Mouse (Mus musculus) lung, postnatal 10 days (tissue): ENCODE results near the gene Psmc3.
"Not testable (repeated sequence)": the region's sequence is repeated elsewhere in the genome, so short reads cannot be mapped to it uniquely, and the experiment has no call there.

ENCODE experiments used
- DNase-seq: peaks from one replicate; pipeline ENCODE4 v3.0.0; 2021

Gene Psmc3

DNA sequence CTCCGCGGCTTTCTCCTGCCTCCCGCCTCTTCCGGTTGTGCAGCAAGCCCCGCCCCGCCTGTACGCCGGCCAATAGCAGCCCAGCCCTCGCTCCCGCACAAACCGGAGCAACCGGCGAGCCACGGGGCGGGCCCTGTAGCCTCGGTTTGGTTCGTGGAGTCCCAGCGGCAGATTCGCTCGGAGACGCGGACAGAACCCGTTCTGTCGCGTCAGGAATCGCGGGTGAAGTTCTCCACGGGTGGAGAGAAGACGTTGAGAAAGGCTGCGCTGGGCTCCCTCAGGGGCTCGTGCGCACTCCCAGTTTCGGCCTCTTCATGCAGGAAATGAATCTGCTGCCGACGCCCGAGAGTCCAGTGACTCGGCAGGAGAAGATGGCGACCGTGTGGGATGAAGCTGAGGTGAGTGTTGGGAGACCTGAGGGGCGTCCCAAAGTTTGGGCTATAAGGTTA lies at the start of gene Psmc3:
Gene Psmc3 (plus strand): TSS at position 76 of the 449 bp plus-strand sequence.
- DNase-seq, result peak; percentile 99

DNA sequence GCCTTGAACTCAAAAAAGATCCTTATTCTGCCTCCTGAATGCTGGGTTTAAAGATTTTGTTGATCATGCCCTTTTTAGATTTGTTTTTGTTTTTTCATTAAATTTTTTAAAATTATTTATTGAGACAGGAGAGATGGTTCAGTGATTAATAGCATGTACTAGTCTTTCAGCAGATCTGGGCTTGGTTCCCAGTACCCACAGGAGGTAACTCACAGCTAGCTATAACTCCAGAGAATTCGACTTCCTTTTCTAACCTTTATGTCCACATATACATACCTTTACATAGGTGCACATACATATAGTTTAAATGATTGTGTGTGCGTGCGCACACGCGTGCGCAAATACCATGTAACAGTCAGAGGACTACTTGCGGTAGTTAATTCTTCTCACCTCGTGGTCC lies 45.3 kb upstream of the Psmc3 start:
- no peak for DNase-seq

DNA sequence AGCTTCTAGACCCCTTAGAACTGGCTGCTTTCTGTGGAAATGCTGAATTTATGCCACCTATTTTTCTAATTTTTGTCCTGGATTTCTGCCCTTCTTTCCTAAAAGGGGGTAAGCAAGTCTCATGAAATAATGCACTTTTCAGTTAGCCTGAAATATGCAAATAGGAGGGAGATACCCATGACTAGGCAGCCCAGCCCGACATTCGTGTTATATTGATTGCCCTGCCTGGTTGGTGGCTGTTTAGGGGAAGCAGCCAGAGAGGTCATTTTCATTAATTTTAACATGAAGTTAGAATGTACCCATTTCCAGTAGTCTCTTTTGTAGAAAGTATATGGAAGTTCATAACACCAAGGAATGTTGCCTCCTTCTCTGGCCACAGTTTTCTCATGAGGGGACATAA lies 39.9 kb upstream of the Psmc3 start:
- DNase-seq, result no peak

DNA sequence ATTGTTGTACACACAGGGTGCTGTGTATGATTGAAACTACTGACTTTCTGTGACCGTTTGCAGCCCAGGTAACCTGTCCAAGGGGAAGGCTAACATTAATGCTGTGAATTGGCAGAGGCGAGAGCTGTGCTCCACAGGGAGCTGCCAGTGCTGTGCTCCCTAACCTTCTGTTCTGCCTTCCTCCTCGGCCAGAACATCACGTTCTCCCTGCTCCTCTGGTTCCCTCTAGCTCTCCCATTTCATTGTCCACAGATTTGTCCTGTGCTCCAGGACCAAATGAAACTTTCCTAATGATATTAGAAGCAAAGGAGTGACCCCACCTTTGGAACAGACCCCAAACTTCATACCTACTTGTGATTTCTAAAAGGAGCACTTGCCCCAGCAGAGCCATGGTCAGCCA lies 38.4 kb upstream of the Psmc3 start:
- DNase-seq, result no peak

DNA sequence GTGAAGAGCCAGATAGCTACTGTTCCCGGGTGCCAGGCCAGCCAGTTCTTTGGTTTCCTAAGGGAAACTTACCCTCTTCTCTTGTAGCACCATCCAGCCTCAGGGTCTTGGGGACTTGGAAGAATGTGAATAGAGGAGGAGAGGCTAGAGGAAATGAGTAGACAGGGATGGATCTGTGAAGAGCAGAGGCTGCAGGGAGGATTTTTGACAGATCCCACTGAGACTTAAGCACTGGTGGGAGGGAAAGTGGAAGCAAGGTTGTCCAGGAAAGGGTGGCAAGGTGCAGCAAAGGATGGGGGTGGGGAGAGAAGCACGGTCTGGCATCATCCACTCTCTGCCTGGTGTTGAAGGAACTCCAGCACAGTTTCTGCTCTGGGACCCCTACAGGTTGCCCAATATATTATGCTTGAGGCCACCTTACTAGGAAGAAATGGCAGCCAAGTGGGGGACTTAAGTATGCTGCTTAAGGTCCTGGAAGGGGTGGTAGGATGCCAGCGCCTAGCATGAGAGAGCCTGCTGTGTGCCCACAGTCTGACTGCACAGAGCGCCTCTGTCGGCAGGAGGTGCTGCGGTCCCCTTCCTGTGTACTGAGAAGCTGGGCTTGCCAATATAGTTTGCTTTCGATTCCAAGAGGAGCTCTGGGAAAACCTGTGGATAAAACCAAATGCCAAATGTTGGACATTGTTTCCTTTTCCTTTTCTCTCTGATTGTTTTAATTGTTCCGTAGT lies 35.6 kb upstream of the Psmc3 start:
- DNase-seq, result peak; percentile 35

DNA sequence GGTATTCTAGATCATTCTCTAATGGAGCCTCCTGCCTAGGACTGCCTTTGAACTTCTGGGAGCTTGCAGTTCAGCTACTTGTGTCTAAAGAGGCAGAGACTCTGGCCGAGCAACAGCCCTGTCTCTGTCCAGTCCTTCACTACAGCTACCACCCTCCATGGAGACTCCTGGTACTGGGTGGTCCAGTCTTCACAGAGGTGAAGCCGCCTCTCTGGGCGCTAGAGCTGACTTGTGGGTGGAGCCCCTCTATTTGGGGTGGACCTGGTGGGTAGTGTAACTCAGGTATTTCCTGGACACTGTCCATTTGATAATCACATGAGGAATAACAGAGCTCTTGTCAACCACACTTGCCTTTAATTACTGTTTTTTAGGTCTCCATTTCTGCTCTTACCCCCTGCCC lies 33.9 kb upstream of the Psmc3 start:
- no peak for DNase-seq

DNA sequence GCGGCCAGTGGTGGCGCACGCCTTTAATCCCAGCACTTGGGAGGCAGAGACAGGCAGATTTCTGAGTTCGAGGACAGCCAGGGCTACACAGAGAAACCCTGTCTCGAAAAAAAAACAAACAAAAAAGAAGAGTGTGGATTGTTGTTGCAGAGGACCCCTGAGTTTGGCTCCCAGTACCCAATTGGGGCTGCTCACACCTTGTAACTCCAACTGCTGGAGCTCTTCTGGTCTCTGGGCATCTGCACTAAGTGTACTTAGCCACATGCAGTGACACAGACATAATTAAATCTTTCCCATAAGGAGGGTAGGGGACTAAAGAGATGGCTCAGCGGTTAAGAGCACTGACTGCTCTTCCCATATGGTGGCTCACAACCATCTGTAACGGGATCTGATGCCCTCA lies 31.5 kb upstream of the Psmc3 start:
- not testable (repeated sequence) for DNase-seq

DNA sequence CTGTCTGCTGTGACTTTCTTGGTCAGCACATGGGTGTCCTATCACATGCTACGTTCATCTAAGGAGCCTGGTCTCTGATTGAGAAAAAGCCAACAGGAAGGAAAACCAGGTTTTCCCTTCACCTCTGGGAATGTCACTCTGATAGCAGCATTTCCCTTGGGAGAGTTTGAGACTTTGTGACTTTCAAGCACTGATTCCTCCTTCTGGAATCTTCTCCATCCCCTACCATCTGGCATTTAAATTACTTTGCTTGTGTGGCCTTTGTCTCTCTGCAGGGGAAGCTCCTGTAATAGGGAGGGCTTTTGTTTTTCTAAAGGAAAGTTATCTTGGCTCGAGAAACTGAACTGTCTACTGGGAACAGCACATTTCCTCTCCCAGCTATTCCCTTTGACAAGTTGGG lies 30.7 kb upstream of the Psmc3 start:
- no peak for DNase-seq

DNA sequence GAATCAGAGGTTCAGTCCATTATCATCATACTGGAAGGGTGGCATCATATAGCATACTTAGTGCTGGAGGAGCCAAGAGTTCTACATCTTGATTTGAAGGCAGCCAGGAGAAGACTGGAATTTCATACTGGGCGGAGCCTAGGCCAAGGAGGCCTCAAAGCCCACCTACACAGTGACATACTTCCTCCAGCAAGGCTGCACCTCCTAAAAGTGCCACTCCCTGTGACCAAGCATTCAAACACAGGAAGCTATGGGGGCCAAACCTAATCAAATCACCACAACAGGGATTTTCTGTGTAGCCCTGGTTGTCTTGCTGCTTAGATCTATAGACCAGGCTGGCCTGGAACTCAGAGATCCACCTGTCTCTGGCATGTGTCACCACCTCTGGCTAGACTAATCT lies 29.9 kb upstream of the Psmc3 start:
- DNase-seq, result no peak

DNA sequence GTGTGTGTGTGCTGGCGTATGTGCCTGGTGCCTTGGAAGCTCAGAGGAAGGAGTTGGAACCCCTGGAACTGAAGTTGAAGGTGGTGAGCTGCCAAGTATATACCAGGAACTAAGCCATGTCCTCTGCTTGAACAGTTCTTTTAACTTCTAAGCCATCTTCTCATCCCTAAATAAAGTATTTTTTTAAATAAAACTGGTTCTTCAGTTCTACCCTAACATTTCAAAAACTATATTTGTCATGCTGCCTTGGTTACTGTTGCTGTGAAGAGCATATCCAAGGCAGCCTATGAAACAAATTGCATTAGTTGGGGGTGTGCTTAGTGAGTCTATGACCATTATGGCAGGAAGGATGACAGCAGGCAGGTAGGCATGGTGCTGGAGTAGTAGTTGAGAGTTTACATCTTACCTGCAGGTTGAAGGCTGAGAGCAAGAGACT lies 28.7 kb upstream of the Psmc3 start:
- DNase-seq, result no peak

DNA sequence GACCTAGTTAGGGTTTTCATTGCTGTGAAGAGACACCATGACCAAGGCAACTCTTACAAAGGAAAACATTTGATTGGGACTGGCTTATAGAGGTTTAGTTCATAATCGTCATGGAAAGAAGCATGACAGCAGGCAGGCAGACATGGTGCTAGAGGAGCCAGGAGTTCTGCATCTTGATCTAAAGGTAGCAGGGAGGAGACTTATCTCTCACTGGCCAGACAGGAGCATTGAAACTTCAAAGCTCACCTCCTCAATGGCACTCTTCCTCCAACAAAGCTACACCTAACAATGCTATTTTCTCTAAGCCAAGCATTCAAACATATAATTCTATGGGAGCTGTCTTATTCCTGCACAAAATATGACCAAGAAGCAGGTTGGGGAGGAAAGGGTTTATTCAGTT lies 27.3 kb upstream of the Psmc3 start:
- no peak for DNase-seq

DNA sequence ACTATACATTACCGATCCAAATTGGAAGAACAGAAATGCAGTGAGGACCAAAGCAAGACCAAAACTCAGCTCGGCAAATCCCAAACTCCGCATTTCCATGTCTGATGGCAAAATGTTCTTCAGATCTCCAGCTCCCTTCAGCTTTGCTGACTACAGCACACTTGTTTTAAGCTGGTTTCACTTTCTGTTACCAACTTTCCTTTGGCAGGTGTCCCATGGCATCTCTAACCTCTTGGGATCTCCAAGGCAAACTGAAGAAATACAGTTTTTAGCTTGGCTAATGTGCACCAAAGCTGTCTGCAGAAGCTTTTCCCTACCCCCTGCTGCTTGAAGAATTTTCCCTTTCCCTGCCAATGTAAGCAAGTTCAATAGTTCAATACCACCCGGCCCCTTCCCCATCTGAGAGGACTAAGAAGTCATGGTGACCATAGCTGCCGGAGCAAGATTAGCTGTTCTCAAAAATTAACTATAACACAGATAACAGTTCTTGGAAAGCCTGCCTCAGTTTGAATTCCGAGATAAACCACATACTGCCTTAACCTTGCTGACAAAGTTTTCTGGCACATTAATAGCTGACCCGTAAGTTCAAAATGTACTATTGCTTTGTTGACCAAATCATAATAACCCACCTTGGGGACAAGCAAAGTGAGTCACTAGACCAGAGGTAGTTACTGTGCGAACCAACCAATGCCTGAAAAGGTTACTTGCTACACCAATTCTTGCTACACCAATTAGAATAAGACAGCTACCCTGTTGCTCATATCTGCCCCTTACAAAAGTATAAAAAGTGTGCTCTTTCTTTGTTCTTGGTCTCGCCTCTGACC lies 26.2 kb upstream of the Psmc3 start:
- DNase-seq, result peak; percentile 45

DNA sequence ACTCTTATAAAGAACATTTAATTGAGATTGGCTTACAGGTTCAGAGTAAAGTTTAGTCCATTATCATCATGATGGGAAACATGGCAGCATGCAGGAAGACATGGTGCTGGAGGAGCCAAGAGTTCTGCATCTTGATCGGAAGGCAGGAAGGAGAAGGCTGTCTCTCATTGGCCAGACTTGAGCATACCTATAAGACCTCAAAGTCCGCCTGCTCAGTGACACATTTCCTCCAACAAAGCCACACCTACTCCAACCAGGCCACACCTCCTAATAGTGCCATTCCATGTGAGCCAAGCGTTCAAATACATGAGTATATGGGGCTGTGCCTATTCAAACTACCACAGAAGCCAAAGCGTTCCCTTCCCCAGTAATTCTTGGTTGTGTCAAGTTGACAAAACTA lies 22.6 kb upstream of the Psmc3 start:
- no peak for DNase-seq

DNA sequence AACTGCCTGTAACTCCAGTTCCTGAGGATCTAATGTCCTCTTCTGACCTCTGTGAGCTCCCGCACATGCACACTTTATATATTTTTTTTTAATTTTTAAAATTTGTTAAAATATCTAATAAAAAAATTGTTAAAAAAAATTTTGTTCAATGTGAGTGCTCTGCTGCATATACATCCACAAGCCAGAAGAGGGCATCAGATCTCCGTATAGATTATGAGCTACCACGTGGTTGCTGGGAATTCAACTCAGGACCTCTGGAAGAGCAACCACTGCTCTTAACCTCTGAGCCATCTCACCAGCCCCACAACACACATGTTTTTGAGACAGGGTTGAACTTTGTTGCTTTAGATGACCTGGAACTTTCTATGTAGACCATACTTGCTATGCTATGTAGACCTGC lies 20.8 kb upstream of the Psmc3 start:
- no peak for DNase-seq

DNA sequence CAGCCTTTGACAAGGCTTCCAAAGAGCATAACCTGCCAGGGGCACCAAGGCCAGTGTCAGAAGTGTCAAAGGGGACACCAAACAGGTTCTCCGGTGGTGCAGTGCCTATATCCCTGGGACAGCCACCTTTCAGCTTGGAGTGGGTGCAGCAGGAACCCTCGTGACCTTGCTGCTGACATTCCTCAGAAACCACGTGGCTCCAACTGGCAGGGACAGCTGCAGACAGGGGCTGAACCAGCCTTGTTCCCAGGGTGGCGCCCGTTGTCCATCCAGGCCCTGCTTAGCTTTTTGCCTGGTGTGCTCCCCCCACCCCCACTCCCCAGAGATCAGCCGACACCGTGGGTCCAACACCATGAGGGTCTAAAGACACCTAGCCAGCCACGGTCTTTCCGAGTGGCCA lies 18.4 kb upstream of the Psmc3 start, which contains the start of gene Rapsn:
Gene Rapsn (plus strand): TSS at position 236 of the 400 bp plus-strand sequence.
- peak; percentile 52 for DNase-seq

DNA sequence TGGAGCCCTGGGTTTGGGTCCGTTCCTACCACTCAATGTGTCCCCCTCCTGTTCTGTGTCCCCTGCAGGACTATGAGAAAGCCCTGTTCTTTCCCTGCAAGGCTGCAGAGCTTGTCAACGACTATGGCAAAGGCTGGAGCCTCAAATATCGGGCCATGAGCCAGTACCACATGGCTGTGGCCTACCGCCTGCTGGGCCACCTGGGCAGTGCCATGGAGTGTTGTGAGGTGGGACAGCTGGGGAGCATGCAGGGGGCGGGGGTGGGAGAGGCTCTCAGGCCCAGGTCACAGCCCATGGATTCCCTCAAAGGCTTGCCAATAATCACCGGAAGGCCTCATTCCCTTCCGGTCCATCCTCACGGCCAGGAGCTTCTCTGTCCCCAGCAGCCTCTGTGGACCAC lies 12.0 kb upstream of the Psmc3 start:
- no peak for DNase-seq

DNA sequence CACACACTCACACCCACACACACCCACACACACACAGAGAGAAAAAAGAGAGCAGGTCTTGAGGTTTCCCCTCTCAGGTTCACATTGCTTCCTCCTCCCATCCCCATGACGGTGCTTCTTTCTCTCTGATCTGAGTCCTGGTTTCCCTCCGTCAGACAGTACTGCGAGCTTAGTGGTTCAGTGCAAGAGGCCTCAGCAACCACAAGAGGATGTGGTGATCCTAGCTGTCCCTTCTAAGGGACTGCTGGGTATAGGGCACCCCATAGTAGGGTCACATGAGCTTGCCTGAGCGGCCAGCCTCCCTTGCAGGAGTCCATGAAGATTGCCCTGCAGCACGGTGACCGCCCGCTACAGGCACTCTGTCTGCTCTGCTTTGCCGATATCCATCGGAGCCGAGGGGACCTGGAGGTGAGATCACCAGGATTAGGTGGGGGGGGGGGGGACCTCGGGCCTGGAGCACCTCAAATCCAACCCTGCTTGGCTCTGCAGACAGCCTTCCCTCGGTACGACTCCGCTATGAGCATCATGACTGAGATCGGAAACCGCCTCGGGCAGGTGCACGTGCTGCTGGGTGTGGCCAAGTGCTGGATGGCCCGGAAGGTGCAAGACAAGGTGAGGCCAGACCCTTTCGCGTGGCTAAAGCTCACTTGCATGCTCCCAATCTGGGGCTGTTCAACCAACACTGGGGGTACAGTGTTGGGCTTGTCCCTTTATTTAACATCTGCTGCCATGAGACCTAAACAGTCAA lies 11.0 kb upstream of the Psmc3 start:
- DNase-seq, result no peak

DNA sequence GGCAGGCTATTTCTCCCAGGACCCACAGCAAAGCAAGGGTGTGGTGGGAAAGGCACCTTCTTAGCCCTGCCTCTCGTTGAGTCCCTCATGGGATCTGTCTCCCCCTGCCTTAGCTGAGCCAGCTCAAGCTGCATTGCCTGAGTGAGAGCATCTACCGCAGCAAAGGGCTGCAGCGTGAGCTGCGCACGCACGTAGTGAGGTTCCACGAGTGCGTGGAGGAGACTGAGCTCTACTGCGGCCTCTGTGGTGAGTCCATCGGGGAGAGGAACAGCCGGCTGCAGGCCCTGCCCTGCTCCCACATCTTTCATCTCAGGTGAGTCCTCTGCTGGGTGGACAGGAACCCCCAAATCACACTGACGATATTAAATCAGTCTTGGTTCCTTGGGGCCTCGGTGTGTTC lies 9.1 kb upstream of the Psmc3 start:
- no peak for DNase-seq

DNA sequence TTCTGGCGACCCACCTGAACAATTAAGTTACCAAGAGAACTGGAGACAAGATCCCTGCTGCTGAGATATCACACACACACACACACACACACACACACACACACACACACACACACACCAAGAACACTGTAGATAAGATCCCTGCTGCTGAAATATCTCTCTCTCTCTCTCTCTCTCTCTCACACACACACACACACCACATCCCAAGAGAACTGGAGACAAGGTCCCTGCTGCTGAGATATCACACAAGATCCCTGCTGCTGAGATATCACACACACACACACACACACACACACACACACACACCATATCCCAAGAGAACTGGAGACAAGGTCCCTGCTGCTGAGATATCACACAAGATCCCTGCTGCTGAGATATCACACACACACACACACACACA lies 8.0 kb upstream of the Psmc3 start:
- DNase-seq, result not testable (repeated sequence)

DNA sequence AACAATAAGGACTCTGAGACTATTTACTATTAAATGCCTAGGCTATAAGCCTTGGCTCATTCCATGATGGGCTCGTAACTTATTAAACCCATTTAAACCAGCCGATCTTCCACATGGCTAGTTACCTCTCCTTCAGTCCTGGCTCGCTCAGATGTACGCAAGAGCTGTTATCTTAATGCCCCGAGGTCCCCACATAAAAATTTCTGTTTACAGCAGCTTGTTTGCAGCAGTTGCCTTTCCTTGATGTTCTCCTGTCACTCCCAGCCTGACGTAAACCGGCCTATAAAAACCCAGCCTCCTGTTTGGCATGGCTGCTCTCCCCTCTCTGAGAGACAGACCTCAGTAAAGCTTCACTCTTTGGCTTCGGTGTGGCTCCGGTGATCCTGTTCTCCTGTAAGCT lies 6.5 kb upstream of the Psmc3 start:
- DNase-seq, result no peak

DNA sequence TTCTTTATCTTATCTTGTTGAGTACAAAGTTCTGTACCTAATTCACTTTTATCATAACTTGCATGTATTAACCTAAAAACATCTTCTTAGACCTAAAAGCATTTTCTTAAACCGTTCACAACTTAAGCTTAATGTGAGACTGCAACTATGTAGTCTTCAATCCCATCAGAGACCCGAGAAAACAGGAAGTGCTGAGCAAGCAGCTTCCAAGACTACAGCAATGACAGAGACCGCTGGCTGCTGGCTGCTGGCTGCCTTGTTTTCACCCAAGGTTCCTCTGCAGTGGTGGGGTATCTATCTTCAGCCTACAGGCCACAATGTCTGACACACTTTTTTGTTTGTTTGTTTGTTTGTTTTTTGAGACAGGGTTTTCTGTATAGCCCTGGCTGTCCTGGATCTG lies 1.9 kb upstream of the Psmc3 start:
- no peak for DNase-seq

DNA sequence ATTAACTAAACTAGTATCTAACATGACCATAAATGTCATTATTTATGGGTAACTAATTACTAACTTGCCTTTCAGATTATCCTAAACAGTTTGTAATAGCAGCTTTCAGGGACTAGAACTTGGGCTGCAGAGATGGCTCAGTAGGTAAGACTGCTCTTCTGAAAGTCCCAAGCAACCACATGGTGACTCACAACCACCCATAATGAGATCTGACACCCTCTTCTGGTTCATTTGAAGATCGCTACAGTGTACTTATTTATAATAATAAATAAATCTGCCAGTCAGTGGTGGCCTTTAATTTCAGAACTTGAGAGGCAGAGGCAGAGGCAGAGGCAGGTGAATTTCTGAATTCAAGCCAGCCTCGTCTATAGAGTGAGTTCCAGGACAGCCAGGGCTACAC lies 1.1 kb upstream of the Psmc3 start:
- DNase-seq, result no peak

DNA sequence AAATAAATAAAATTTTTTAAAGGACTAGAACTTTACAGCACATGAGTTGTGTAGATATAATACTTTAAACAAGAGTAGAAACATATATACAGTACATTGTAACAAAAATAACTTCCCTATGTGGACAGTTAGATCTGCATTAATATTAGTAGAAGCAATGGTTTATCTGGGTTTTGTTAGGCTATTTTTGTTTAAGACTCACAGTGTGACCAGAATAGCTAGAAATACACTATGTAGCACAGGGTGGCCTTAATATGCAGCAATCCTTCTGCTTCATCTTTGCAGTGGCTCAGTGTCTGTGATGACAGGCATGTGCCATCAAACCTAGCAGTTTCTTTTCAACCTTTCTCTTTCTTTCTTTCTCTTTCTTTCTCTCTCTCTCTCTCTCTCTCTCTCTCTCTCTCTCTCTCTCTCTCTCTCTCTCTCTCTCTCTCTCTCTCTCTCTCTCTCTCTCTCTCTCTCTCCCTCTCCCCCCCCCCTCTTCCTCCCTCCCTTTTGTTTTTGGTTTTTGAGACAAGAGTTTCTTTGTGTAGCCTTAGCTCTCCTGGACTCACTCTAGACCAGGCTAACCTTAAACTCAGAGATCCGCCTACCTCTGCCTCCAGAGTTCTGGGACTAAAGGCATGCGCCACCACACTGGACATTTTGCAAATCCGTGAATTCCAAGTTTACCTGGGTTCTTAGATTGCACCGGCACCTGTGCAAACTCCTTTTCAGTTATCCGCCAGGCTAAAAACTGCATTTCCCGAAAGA lies 452 bp upstream of the Psmc3 start:
- no peak for DNase-seq
